Mouse (Mus musculus): ENCODE data around the gene Recql5.
A peak's percentile ranks its signal among the peaks of the same experiment; 100 is the strongest.

Gene Recql5

DNA sequence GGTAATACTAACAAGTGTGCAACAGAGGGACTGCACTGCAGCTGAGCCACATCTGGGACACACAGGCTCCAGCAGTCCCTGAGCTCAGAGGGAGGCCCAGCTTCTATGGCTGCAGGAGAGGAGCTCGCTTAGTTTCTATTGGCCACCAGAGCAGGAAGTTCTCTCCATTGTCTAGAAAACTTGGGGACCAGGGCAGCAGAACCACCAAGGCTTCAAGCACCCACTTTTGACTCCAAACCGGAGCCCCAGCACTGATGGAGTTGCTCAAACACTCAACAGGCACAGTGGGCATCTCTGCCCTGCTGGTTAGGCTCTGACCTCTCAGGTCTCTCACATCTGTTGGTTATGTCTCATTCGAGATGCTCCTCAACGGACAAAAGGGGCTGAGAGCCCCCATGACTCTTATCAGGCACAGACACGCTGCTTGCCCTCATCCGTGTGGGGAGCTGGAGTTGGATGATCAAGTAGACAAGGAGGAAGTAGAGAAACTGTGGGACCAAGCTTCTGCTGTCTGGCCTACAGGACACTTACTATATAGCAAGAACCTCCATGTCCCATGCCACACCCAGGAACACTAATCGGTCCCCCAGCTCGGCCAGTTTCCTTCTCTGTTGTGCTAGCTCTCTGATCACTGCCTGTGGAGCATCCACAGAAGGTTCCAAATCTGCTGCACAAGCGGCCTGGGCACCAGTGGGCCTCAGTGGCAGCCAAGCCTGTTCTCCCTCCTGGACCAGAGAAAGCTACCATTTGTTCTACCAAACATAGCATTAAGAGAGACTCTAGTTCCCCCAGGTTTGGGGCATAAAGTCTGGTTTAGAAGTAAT lies 31.7 kb downstream of the Recql5 start:
- DNase-seq (ENCODE audit: low read depth), result no peak

DNA sequence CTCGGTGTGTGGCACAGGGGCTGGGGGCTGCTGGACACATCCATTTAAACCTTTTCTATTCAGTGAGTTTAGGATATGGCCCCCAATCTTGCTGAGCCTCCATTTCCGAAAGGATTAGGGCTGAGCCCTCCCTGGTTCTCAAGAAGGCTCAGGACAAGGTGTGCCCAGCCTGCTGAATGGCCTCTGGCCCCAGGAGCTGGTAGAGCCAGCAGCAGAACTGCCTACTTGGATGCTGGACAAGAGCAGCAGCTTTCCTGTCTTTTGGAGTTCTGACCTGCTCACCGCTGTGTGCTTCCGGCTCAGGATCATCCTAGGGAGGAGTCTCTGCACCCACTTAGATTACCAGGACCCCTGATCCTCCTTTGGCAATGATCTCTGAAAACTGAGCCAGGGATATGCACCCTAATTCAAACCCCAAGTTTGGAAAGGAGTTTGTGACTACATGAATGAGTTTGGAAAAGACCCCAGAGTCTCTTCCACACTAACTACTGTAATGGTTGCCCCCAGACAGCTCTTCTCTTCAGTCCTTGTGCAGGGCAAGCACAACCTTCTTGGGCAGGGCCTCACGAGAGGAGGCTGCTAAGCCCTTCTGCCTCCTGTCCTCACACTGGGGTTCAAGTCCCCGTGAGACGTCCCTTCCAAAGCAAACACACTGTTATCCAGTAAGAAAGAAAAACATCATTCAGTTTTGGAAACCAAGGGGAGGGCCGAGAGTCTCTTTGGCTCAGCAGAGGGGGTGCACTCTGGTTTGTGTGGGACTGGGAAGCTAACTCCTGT lies 32.5 kb downstream of the Recql5 start:
- no peak for DNase-seq (ENCODE audit: low read depth)

DNA sequence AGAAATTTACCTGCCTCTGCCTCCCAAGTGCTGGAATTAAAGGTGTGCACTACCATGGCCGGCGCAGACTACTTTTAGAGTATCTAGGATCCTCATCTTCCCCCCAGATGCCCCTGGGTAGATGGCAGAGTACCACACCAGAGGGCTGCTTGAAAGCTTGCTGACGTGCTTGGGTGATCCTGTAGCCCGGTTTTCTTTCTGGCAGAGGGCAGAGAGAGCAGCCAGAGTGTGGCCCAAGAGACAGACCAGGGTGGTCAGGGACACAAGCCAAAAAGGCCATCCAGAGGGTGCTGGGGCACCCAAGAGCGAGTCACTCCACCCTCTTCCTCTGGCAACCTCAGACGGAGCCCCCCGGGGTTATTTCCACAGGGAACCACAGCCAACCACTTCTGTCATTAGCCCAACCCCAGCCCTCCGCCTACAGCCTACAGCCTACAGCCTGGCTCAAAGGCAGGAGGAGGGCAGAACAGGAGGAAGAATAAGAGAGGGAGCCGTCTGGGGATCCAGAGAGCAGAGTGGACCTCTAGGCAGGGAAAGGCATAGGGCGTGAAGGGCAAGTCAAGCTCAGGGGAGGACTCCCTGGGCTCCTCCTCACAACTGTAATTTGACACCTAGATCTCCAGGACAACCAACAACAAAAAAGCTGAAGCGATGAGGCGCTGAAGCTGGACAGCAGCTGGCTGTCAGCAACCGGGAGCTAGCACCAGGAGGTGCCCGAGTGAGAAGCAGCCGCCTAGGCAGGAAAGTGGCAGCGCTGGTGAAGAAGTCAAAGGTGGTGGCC lies 33.6 kb downstream of the Recql5 start, which contains the start of gene Smim5:
Gene Smim5, plus strand, starts transcription at position 481 of the 781 bp plus-strand sequence.
- DNase-seq (ENCODE audit: low read depth), result peak; percentile 76

DNA sequence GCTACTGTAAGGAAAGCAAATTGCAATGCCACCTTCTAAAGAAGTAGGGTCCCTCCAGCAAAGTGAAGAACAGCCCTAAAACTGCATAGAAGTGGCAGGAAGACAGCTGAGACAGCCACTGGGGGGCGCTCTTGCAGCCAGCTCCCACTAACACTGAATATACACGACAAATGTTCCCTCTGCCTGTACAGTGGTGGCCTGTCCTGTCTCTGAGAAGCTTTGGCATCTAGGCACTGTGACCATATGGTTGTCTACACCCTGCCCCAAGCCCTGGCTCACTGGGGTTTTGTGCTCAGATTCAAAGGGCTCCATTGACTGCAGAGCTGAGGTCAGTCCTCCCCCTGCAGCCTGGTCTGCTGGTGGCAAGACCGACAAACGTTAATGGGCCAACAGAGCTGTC lies 34.4 kb downstream of the Recql5 start:
- peak; percentile 45 for DNase-seq (ENCODE audit: low read depth)

DNA sequence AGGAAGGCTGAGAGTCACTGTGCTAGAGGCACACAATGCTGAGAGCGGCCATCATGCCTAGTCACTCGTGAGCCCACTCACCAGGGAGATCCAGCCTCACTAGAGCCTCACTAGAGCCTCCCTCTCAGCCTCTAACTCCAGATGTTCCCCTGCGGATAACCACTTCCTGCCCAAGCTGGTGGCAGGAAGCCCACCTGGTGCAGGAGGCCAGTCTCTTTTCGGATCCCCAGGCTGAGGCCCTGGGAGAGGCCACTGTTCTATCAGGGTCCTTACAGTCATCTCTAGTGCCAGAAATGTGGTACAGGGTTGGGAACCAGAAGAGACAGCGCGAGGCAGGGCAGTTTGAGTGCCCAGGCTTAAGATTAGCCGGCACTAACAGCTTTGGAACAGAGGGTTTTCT lies 34.8 kb downstream of the Recql5 start:
- DNase-seq (ENCODE audit: low read depth), result no peak

DNA sequence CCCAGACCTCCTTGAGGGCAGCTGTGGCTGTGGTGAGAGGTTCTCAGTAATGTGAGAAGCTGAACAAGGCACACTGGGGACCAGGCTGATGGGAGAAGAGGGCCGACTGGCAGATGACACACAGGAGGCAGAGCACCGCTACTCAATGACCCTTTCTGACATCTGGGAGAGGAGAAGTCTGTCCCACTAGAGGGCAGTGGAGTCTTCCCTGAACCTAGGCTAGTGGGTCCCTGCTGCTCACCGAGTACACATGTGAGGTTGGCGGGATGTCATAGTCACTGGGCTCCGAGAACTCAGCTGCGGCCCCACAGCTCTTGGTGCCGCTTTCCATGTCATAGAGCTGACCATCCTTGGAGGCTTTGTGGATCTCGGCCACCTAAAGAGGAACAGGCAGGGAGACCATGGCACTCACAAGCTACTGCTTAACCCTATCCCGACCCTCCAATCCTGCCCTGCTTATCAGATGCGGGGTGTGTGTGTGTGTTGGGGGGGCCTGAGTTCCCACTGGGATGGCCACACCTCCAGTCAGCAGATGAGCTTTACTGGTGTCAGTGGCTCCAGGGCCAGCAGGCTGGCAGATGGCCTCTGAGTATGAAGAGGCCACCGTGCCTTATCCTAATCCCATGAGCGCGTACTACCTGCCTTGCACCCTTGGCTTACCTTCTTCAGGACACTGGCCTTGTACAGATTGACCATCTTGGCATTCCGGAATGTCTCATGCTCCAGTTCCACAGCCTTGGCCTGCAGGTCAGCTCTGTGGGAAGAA lies 38.3 kb downstream of the Recql5 start:
- DNase-seq (ENCODE audit: low read depth), result no peak

DNA sequence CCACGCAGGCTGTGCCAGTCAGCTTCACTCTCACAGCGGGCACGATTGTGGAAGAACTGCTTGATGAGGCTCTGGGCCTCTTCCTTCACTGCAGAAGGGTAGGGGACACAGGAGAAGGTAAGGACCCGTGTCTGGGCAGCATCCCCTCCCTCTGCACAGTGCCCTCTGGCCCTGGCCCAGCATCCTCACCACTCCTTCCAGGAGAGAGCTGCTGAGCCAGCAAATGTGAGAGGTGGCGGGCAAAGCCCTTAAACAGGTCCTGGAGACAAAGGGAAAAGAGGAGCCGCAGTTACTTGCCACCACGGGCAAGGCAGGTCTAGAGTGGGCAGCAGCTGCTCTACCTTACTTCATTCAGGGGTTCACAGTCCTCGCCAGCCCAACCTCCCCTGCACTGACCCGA lies 40.2 kb downstream of the Recql5 start:
- no peak for DNase-seq (ENCODE audit: low read depth)

DNA sequence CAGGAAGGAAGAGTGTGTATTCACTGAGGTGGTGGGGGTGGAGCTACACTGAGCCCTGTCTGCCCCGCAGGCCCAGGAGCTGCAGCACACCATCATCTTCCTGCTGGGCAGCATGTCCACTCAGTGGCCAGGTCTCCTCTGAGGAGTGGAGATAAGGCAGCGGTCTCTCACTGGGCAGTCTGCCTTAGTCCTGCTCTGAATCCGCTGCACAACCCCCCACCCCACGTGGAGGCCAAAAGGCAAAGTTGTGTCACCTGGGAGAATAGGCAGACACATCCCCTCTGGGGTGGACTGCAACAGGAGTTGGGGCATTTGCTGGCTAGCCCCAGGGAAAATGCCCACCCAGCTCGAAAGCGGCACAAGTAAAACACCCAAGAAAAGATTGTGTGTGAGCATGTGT lies 41.1 kb downstream of the Recql5 start:
- DNase-seq (ENCODE audit: low read depth), result no peak

DNA sequence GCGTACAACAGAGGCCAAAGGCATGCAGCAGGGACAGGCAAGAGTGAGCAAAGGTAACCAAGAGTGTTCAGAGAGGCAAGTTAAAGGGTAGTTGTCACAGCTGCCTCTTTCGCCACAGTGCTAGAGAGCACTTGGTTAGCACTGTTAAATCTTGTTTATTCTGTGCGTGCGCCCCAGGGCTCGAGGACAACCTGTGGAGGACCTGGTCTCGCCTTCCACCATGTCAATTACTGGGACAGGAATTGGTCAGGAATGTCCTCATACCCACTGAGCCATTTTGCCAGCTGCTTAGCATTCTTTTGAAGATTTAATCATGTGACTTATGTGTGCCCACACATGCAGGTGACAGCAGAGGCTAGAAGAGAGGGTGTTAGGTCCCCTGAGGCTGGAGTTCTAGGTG lies 44.1 kb downstream of the Recql5 start:
- no peak for DNase-seq (ENCODE audit: low read depth)

DNA sequence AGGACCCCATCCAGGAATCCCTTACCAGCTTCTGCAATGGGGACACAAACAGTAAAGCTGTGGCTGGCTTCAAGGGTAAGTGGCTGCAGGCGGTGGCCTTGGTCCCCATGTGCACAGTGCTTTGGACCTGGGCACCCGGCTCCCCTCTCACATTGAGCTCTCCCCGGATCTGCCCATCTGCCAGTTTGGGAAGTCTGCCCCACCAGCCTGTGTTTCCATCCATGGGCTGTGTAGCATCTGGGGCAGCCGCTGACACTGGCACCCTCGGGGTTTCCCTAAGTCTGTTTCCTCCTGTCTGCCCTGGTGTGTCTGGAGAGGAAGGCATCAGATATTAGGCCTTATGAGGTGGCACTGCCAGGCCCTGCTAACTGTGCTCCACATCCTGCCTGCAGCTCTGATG lies 45.3 kb downstream of the Recql5 start:
- DNase-seq (ENCODE audit: low read depth), result no peak

DNA sequence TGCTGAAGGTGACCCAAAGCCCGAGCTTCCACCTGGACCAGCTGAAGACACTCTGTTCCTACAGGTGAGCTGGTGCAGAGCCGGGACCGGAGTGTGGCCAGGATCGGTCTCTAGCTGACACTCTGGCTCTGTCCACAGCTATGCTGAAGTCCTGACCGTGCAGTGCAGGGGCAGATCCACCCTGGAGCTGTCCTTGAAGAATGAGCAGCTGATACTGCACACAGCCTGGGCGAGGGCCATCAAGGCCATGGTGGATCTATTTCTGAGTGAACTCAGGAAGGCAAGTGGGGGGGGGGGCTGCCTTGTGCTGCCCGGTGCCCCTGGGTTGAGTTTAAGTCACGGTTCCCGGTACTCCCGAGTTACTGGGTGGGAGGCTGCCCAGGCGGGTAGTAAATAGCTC lies 46.8 kb downstream of the Recql5 start:
- no peak for DNase-seq (ENCODE audit: low read depth)

DNA sequence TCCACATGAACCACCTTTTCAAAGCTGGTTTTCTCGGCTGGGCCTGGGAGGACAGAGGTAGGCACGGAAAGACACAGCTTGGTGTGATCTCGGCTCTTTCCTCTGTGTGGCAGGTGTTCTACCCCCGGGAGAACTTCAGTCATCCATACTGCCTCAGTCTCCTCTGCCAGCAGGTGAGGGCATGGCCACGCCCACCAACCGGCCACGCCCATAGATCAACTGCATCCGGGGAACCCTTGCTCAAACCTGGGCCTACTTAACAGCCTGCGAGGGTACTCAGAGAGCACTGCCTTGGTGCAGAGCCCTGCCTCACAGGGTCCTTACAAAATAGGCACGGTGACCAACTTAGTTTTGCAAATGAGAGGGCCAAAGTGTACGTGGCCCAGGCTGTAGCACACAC lies 48.0 kb downstream of the Recql5 start:
- DNase-seq (ENCODE audit: low read depth), result no peak

DNA sequence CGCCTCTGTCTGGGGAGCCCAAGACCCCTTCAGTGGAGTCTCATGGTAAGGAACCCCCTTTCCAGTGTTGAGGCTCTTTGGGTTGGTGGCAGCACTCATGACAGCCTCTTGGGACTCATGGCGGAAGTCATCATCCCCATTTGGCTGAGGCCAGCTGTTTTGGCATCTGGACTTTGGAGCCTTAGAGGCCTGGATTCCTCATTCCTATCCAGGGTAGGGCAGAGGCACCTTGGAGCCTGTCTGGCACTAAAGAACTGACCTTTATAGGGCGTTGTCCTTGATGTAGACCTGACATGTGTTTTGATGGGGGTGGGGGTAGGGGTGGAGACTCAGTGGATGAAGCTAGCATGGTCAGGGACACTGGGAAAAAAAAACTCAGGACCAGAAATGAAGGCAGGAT lies 48.9 kb downstream of the Recql5 start:
- no peak for DNase-seq (ENCODE audit: low read depth)

DNA sequence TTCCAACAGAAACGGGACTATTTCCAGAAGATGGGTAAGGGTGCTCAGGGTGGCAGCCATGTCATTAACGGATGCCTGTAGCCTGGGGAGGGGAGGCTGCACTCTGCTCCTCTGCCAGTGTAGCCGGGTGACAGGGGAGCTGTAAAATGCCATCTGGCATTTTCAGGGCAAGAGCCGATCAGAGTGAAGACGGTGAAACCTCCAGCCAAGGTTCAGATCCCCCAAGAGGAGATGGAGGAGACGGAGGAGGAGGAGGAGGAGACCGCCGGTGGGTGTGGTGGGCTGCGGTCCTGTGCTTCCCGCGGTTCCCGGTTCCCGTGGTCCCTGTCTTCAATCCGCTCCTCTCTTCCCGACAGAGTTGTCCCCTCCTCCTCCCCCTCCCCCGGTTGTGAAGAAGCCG lies 50.0 kb downstream of the Recql5 start:
- DNase-seq (ENCODE audit: low read depth), result no peak

DNA sequence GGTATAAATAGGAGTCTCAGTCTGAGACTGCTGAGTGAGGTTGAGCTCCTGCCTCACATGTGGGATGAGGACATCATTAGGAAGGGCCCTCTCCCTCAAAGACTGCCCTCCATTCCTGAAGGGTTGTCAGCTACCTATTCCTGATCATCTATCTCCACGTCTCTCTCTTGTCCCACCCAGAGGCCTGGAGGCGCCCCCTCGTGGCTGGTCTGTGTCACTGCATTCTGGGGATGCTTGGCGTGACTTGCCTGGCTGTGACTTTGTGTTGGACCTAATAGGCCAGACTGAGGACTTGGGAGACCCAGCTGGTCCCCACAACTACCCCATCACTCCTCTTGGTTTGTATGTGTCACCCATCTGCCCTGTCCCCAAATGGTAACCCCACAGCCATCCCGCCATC lies 52.3 kb downstream of the Recql5 start:
- peak; percentile 77 for DNase-seq (ENCODE audit: low read depth)

DNA sequence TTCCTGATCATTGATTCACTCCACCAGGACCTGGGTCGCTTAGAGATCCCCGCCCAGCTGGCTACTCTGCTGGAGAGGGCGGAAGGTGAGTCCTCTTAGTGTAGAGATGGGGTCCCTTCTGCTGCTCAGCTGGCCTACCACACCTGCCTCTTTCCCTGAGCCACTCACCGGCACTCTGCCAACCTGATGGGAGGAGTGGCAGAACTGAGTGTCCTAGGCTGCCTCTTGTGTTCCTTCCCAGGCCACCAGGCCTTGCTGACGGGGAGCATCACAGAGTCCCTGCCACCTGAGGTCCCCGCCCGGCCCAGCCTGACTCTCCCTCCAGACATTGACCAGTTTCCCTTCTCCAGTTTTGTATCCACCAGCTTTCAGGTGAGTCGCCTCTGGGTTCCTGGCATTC lies 55.2 kb downstream of the Recql5 start:
- DNase-seq (ENCODE audit: low read depth), result no peak

DNA sequence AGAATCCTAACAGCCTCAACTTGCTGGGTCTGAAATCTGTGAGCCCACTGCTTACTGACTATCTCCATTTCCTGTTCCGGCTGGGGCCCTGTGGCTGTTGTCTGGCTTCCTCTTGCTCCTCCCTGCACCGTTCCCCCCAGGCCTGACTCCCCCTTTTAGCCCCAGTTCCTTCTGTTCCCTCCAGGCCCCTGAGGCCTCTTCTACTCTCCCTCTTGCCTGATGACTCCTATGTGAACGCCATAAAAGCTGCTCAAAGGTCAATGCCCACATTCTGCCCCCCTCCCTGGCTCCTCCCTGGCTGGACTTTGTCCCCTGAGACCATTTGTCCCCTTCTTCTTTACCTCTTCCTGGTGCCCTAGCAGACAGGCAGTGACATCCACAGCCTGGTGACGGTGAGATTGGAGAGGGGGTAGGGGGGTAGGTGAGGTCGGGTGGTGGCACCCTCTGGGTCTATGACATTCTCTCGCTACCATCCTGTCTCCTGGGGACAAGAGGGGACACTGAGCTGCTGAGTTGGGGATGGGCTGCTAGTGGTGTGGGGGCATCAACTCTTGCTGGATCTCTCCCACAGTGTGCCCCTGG lies 56.0 kb downstream of the Recql5 start:
- no peak for DNase-seq (ENCODE audit: low read depth)

DNA sequence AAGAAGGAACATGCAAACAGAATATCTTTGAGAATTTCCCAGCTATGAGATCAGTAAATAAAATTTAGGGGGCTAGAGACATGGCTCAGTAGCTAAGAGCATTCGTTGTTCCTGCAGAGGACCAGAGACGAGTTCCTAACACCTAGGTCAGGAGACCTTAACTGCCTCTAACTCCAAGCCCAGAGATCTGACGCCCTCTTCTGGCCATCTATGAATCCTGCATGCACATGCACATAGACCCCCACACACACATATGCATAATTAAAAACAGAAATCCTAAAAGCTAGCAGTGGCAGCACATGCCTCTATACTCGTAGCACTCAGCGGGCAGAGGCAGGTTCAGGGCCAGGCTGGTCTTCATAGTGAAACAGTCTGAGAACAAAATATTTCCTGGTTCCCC lies 56.8 kb downstream of the Recql5 start:
- no peak for DNase-seq (ENCODE audit: low read depth)

DNA sequence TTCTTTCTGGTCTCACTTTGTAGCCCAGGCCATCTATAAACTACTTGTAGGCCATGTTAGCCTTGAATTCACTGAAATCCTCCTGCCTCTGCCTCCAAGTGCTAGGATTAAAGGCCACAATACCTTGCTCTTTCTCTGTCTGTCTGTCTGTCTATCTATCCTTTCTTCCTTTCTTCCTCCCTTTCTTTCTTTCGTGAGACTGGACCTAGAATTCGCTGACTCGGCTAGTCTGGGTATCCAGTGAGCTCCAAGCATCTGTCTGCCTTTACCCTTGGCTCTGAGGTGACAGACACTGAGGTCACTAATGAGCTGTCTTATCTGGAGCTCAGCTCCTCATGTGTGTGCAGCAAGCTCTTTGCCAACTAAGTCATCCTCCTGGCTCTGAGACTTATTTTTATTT lies 57.3 kb downstream of the Recql5 start:
- no peak for DNase-seq (ENCODE audit: low read depth)

DNA sequence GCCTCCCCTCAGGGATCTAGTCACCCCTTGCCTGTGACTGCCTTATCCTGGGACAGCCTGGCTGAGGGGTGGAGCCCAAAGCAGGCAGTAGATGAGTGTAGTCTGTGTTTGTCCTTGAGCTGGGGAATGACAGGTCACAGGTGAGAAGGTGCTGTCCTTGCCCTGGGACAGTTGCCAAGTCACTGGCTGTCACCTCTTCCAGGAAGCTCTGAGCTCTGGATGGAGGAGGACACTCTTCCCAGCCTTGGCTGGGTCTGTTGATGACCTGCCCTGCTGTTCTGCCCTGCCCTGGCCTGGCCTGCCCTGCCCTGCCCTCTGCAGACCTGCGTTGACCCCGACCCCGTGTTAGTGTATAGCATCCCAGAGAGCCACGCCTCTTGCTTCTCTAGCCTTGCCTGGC lies 60.8 kb downstream of the Recql5 start:
- DNase-seq (ENCODE audit: low read depth), result no peak

DNA sequence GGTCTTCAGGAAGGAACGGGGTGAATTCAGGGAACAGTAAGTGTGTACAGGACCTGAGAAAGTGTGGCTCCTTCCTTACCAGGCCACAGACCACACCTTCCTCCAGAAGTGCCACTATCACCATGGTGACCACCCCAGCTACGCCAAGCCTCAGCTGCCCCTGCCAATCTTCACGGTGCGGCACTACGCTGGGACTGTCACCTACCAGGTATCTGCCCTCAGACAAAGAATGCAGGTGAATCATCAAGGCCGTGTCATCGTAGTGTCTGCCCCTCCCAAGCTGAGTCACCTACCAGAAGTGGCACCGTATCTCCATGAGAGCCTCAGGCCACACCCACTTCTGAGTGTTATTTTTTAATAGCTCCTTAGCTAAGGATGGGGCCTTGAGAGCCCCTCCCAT lies 63.9 kb downstream of the Recql5 start:
- DNase-seq (ENCODE audit: low read depth), result peak; percentile 12

DNA sequence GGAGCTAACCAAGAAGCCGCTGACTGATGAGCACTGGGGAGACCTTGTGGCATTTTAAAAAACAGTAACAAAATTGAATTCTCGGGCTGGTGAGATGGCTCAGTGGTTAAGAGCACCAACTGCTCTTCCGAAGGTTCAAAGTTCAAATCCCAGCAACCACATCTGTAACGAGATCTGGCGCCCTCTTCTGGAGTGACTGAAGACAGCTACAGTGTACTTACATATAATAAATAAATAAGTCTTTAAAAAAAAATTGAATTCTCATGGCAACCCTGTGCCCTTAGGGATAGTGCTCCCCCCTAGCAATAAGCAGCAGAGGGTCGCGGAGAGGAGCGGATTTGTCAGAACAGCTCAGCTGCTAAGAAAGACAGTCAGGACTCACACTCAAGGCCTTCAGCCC lies 69.4 kb downstream of the Recql5 start:
- DNase-seq (ENCODE audit: low read depth), result peak; percentile 22
